Mouse (Mus musculus) embryonic fibroblast, embryonic 13.5 days (primary cell): ENCODE measurements around the gene Gm45521.

Experiments
- CTCF ChIP-seq: IDR thresholded peaks from 2 replicates; pipeline ENCODE4 v1.5.1; 2011; ENCODE audit warnings: mild to moderate bottlenecking, control low read depth, low read length, moderate library complexity, borderline replicate concordance; ENCODE audit not compliant: insufficient read depth
- POLR2A ChIP-seq: IDR thresholded peaks from 2 replicates; pipeline ENCODE4 v1.6.1; 2011; ENCODE audit warnings: low read depth, mild to moderate bottlenecking, control low read depth, low read length, moderate library complexity

DNA sequence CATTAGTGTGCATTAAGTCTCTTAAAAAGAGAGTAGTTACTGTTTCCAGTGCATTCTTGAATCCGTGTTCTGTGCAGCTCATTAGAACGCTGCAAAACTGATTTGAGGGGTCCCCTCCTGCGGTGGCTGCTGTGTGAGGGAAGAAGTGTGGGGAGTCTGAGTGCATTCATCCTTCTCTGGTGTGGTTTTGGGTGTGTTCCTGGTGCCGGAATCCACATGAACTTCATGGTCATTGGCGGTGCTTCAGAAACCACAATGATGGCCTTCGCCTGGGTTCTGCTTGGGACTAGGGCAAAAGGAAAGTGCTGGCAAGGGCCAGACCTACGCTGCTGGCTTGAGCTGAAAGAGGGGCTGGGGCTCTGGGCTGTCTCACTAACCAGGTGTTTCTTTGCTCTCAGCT is 22.9 kb upstream of the Gm45521 start:
- TF ChIP-seq CTCF, result no peak
- no peak for TF ChIP-seq POLR2A
